In genomic region chr6:49398365-49398764, GRCm38 (mm10) we compare ENCODE assay signal across 10 mouse cellular contexts. TPM values are rescaled to one million over a fixed set of nuclear protein-coding genes. Genes with fewer than 3 reads are reported as not detected.
DNase-seq lines count a peak whose midpoint lies in the region; ATAC-seq lines count a peak whose summit lies in the region.
"Had no signal": no experiment of that assay in that cellular context is flagged by ENCODE, and none has a peak within 500 bp of the region (broad histone marks: within the 10 kb centered on the region; RNA-seq: fewer than 3 reads in every experiment).

No protein-coding gene starts in this region.

- H3K4me3 ChIP-seq in hindbrain, embryonic 14.5 days (replicated peaks; ENCODE audit: low read length) = no peak overlapping the region
- no peak overlapping the region for H3K4me3 ChIP-seq in hindbrain, embryonic 16.5 days (ENCODE audit: low read length)
- H3K4me3 ChIP-seq in kidney, embryonic 14.5 days (ENCODE audit: low read length) = no peak overlapping the region

- no peak overlapping the region for H3K4me2 ChIP-seq in hindbrain, embryonic 14.5 days (replicated peaks)
- no peak overlapping the region for H3K4me2 ChIP-seq in hindbrain, embryonic 16.5 days (ENCODE audit: low read length)
- H3K4me2 ChIP-seq in kidney, embryonic 14.5 days (replicated peaks; ENCODE audit: low read depth, low read length) = no peak overlapping the region

- ATAC-seq in hindbrain, embryonic 14.5 days (ENCODE audit: low FRiP score) = no peak
- no peak for ATAC-seq in hindbrain, embryonic 16.5 days
- ATAC-seq in kidney, embryonic 14.5 days (ENCODE audit: low FRiP score, low TSS enrichment) = no peak

- H3K36me3 ChIP-seq in hindbrain, embryonic 14.5 days (replicated peaks; ENCODE audit: control insufficient read depth, insufficient read depth) = no peaks in the 10 kb centered on the region
- H3K36me3 ChIP-seq in hindbrain, embryonic 16.5 days (ENCODE audit: control insufficient read depth, insufficient read depth, low read length) = no peaks in the 10 kb centered on the region
- no peaks in the 10 kb centered on the region for H3K36me3 ChIP-seq in kidney, embryonic 14.5 days (ENCODE audit: control insufficient read depth, insufficient read depth, low read length)

- DNase-seq in hindbrain, embryonic 14.5 days (ENCODE audit: low spot score) = peak; percentile 76
- DNase-seq in 416B (ENCODE audit: low read depth) = peak; percentile 73
- DNase-seq in MN1 (ENCODE audit: low spot score) = peak; percentile 58
- peak; percentile 26 for DNase-seq in hindlimb bud, embryonic 11.5 days (ENCODE audit: extremely low spot score, low read depth, low spot score)
- DNase-seq in left cerebral cortex, postnatal 4 days = no peak
- no peak for DNase-seq in testis, postnatal 10 days (ENCODE audit: low spot score)
- DNase-seq: right cerebral cortex, adult 18-20 months had no signal

- no peak overlapping the region for H3K9ac ChIP-seq in hindbrain, embryonic 14.5 days
- H3K9ac ChIP-seq in hindbrain, embryonic 16.5 days (ENCODE audit: low read depth, low read length) = no peak overlapping the region
- H3K9ac ChIP-seq in kidney, embryonic 14.5 days (ENCODE audit: low read depth, low read length) = no peak overlapping the region

- no peak overlapping the region for H3K27ac ChIP-seq in hindbrain, embryonic 14.5 days
- H3K27ac ChIP-seq in hindbrain, embryonic 16.5 days (ENCODE audit: low read depth, low read length) = no peak overlapping the region
- H3K27ac ChIP-seq in kidney, embryonic 14.5 days (ENCODE audit: low read depth, low read length) = no peak overlapping the region

- H3K27me3 ChIP-seq in hindbrain, embryonic 14.5 days (ENCODE audit: control insufficient read depth, insufficient read depth, low read length) = no peaks in the 10 kb centered on the region
- no peaks in the 10 kb centered on the region for H3K27me3 ChIP-seq in hindbrain, embryonic 16.5 days (replicated peaks; ENCODE audit: control insufficient read depth, insufficient read depth, low read length)
- H3K27me3 ChIP-seq in kidney, embryonic 14.5 days (ENCODE audit: control insufficient read depth, insufficient read depth, low read length) = no peaks in the 10 kb centered on the region

- H3K9me3 ChIP-seq in hindbrain, embryonic 14.5 days (ENCODE audit: control insufficient read depth, low read length) = no peaks in the 10 kb centered on the region
- H3K9me3 ChIP-seq in hindbrain, embryonic 16.5 days (ENCODE audit: control insufficient read depth, low read length) = no peaks in the 10 kb centered on the region
- no peaks in the 10 kb centered on the region for H3K9me3 ChIP-seq in kidney, embryonic 14.5 days (ENCODE audit: control insufficient read depth, low read length)

- no peaks in the 10 kb centered on the region for H3K4me1 ChIP-seq in hindbrain, embryonic 14.5 days (replicated peaks; ENCODE audit: control insufficient read depth, insufficient read depth, low read length)
- H3K4me1 ChIP-seq in hindbrain, embryonic 16.5 days (ENCODE audit: control insufficient read depth, insufficient read depth, low read depth, low read length) = no peaks in the 10 kb centered on the region
- H3K4me1 ChIP-seq in kidney, embryonic 14.5 days (ENCODE audit: control insufficient read depth, insufficient read depth, low read length) = no peaks in the 10 kb centered on the region

- intact Hi-C loops in left cerebral cortex, postnatal 4 days (cut with DNase I) = loop anchor here (5.0 kb wide), 1 partner anchor 131 kb away; no protein-coding TSS in a partner anchor

RNA-seq across cellular contexts. Expression of gene Stk31, which starts 3.0 kb away (rescaled TPM):
- 0.17 TPM in 1 of 2 replicates, not detected in the other for polyA plus RNA-seq in hindbrain, embryonic 14.5 days (2014; fragmentation: Nextera tagmentation; extraction: Ambion mirVana)
- polyA plus RNA-seq in hindbrain, embryonic 16.5 days (2015; fragmentation: Nextera tagmentation; extraction: Ambion mirVana) = 0.21 TPM in 1 of 2 replicates, not detected in the other
- total RNA-seq in left cerebral cortex, postnatal 4 days (2021) = 1 to 10 TPM in 1 of 2 experiments, under 1 TPM in 1; 0.95 to 1.1 TPM
- not detected in 2 replicates for polyA plus RNA-seq in kidney, embryonic 14.5 days (2014; fragmentation: Nextera tagmentation; extraction: Ambion mirVana)
- total RNA-seq: common myeloid progenitor, adult 5-6 weeks had no signal

RNA-seq across cellular contexts. Expression of gene Fam221a, which starts 30.8 kb away (rescaled TPM):
- polyA plus RNA-seq in hindbrain, embryonic 14.5 days (2014; fragmentation: Nextera tagmentation; extraction: Ambion mirVana) = 4.2 and 5.5 TPM in 2 replicates
- 5.4 and 6.2 TPM in 2 replicates for polyA plus RNA-seq in hindbrain, embryonic 16.5 days (2015; fragmentation: Nextera tagmentation; extraction: Ambion mirVana)
- total RNA-seq in left cerebral cortex, postnatal 4 days (2021) = 1 to 10 TPM; 2.4 to 2.9 TPM
- 7.0 and 7.5 TPM in 2 replicates for polyA plus RNA-seq in kidney, embryonic 14.5 days (2014; fragmentation: Nextera tagmentation; extraction: Ambion mirVana)

Comparison
In these comparisons a context has a peak if more than half of its experiments do, and no peak if none do; other contexts are left out.
1. DNase-seq: peak in hindbrain, embryonic 14.5 days (single experiment), 416B (single experiment), MN1 (single experiment) and hindlimb bud, embryonic 11.5 days (single experiment); none in left cerebral cortex, postnatal 4 days (single experiment) and testis, postnatal 10 days (single experiment).